Mouse (Mus musculus): ENCODE results near the gene Utrn. TPM values are rescaled to one million over a fixed set of nuclear protein-coding genes. Genes with fewer than 3 reads are reported as not detected.

Utrn gene
- total and polyA plus RNA-seq, 3 experiments, result 18.8 to 68.1 (median 61.8) TPM

DNA sequence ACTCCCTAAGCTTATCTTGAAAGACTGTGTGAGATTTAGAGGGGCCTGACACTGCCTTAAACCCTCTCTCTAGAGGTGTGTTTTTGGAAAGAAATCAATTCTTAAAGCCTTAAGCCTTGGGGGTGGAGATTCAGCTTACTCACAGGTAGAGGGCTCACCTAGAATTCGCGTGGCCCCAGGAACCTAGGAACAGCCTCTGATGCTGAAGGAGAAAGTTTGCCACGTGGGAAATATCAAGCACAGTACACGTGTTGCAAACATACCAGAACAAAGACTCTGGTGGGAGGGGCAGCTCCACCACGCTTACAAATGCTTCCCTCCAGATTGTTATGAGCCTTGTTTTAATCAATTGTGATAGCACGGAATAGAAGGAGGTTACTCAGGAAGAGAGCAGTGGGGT lies 96.0 kb downstream of the Utrn start:
- H3K27ac ChIP-seq, result no peak overlapping the region
- H3K9ac ChIP-seq (ENCODE audit: low read depth, low read length), result no peak overlapping the region
- no peaks in the 10 kb centered on the region for H3K27me3 ChIP-seq (ENCODE audit: control insufficient read depth, insufficient read depth, low read length)
- no peak overlapping the region for H3K4me3 ChIP-seq
- intact Hi-C loops (cut with DNase I), result no loop called here
- H3K36me3 ChIP-seq (ENCODE audit: control insufficient read depth, insufficient read depth, low read length), result peaks cover 2% of the 10 kb centered on the region
- 19% methylated on average over 6 of the region's 6 CpGs for WGBS
- TF ChIP-seq CTCF (IDR thresholded peaks at IDR 0.05) (no peak), POLR2A (IDR thresholded peaks at IDR 0.05; ENCODE audit: insufficient read depth, low read depth, low read length) (no peak), EP300 (IDR thresholded peaks at IDR 0.05; ENCODE audit: insufficient read depth, low read depth, low read length) (no peak)
- H3K79me2 ChIP-seq (replicated peaks; ENCODE audit: control insufficient read depth, insufficient read depth, low read length), result peaks cover 11% of the 10 kb centered on the region
- peaks cover 4% of the 10 kb centered on the region; the same call in 1 of the 2 replicates for H3K4me1 ChIP-seq (ENCODE audit: control insufficient read depth, insufficient read depth, low read length)
- no peak for DNase-seq

- Histone ChIP-seq H3K27ac (no peak overlapping the region), H3K4me1 (ENCODE audit: control insufficient read depth, insufficient read depth, low read length) (peaks cover 4% of the 10 kb centered on the region; the same call in 1 of the 2 replicates), H3K4me3 (no peak overlapping the region), H3K9ac (ENCODE audit: low read depth, low read length) (no peak overlapping the region), H3K79me2 (replicated peaks; ENCODE audit: control insufficient read depth, insufficient read depth, low read length) (peaks cover 8% of the 10 kb centered on the region), H3K27me3 (ENCODE audit: control insufficient read depth, insufficient read depth, low read length) (no peaks in the 10 kb centered on the region), H3K36me3 (ENCODE audit: control insufficient read depth, insufficient read depth, low read length) (peaks cover 2% of the 10 kb centered on the region)
- 82% methylated on average over 2 of the region's 2 CpGs for WGBS
- no peak for TF ChIP-seq CTCF (IDR thresholded peaks at IDR 0.05)
- no peak for TF ChIP-seq POLR2A (IDR thresholded peaks at IDR 0.05; ENCODE audit: insufficient read depth, low read depth, low read length)
- no peak for TF ChIP-seq EP300 (IDR thresholded peaks at IDR 0.05; ENCODE audit: insufficient read depth, low read depth, low read length)
- intact Hi-C loops (cut with DNase I), result no loop called here
- DNase-seq, result no peak
Measured at GRCm38 (mm10) chr10:12771511-12771910, 97.7 kb downstream of the Utrn start.

DNA sequence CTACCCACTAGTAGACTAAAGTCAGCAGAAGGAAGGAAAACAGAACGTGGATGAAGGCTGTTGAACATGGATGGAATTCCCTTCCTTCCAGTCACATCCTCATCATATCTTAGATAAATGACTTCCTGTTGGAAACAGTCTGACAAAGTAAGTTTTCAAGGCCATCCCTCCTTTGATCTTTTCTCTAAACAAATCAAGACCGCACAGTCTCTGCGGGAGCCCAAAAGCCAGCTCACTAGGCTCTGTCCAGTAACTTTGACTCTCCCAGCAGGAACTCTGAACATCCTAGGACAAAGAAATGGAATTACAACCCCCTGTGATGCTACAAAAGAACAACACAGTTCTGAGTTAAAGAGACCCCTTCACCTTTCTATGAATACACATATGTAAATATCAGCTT lies 106.5 kb downstream of the Utrn start:
- no peak for TF ChIP-seq POLR2A (IDR thresholded peaks at IDR 0.05; ENCODE audit: insufficient read depth, low read depth, low read length)
- no peak for TF ChIP-seq EP300 (IDR thresholded peaks at IDR 0.05; ENCODE audit: insufficient read depth, low read depth, low read length)
- TF ChIP-seq CTCF (IDR thresholded peaks at IDR 0.05), result no peak
- Histone ChIP-seq H3K27me3 (ENCODE audit: control insufficient read depth, insufficient read depth, low read length) (no peaks in the 10 kb centered on the region), H3K79me2 (replicated peaks; ENCODE audit: control insufficient read depth, insufficient read depth, low read length) (no peaks in the 10 kb centered on the region; the same call in 1 of the 2 replicates), H3K36me3 (ENCODE audit: control insufficient read depth, insufficient read depth, low read length) (peaks cover 5% of the 10 kb centered on the region), H3K27ac (no peak overlapping the region), H3K9ac (ENCODE audit: low read depth, low read length) (no peak overlapping the region), H3K4me3 (no peak overlapping the region), H3K4me1 (ENCODE audit: control insufficient read depth, insufficient read depth, low read length) (peaks cover 4% of the 10 kb centered on the region)
- WGBS, result 71% methylated on average over 3 of the region's 3 CpGs
- DNase-seq, result no peak
- intact Hi-C loops (cut with DNase I), result no loop called here

DNA sequence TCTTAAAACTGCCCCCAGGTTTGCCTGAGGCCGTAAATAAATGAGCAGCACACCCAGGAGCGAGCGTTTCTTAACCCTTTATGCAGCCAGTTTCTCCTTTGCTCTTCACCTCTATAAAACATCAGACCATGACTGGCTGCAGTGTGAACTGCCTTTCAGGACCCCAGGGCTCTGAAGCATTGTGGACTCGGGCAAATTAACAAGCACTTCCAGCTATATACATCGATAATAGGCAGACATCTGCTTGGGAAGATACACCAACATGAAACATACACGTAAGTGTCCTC lies 110.5 kb downstream of the Utrn start:
- Histone ChIP-seq H3K4me1 (ENCODE audit: control insufficient read depth, insufficient read depth, low read length) (peaks cover 5% of the 10 kb centered on the region), H3K4me3 (no peak overlapping the region), H3K36me3 (ENCODE audit: control insufficient read depth, insufficient read depth, low read length) (peaks cover 7% of the 10 kb centered on the region), H3K9ac (ENCODE audit: low read depth, low read length) (no peak overlapping the region), H3K27ac (no peak overlapping the region), H3K79me2 (replicated peaks; ENCODE audit: control insufficient read depth, insufficient read depth, low read length) (peaks cover under 1% of the 10 kb centered on the region; the same call in 1 of the 2 replicates), H3K27me3 (ENCODE audit: control insufficient read depth, insufficient read depth, low read length) (no peaks in the 10 kb centered on the region)
- intact Hi-C loops (cut with DNase I), result no loop called here
- 71% methylated on average over 6 of the region's 6 CpGs for WGBS
- DNase-seq, result no peak
- TF ChIP-seq CTCF (IDR thresholded peaks at IDR 0.05) (no peak), POLR2A (IDR thresholded peaks at IDR 0.05; ENCODE audit: insufficient read depth, low read depth, low read length) (no peak), EP300 (IDR thresholded peaks at IDR 0.05; ENCODE audit: insufficient read depth, low read depth, low read length) (no peak)

- 33% methylated on average over 5 of the region's 5 CpGs for WGBS
- no peak overlapping the region for H3K9ac ChIP-seq (ENCODE audit: low read depth, low read length)
- peaks cover 7% of the 10 kb centered on the region for H3K36me3 ChIP-seq (ENCODE audit: control insufficient read depth, insufficient read depth, low read length)
- peak; percentile 73 to 79 for DNase-seq
- peaks cover 5% of the 10 kb centered on the region for H3K4me1 ChIP-seq (ENCODE audit: control insufficient read depth, insufficient read depth, low read length)
- no peaks in the 10 kb centered on the region for H3K27me3 ChIP-seq (ENCODE audit: control insufficient read depth, insufficient read depth, low read length)
- H3K79me2 ChIP-seq (replicated peaks; ENCODE audit: control insufficient read depth, insufficient read depth, low read length), result peaks cover 2% of the 10 kb centered on the region; the same call in 1 of the 2 replicates
- 0 out of 2 replicates have a peak, but pooled peaks have one; percentile 17 for TF ChIP-seq EP300 (IDR thresholded peaks at IDR 0.05; ENCODE audit: insufficient read depth, low read depth, low read length)
- TF ChIP-seq CTCF (IDR thresholded peaks at IDR 0.05), result no peak
- no peak overlapping the region for H3K4me3 ChIP-seq
- no peak overlapping the region for H3K27ac ChIP-seq
- intact Hi-C loops (cut with DNase I), result no loop called here
Measured at GRCm38 (mm10) chr10:12757943-12758701, 111.0 kb downstream of the Utrn start.

GRCm38 (mm10) chr10:12756692-12757091 lies 112.5 kb downstream of the Utrn start:
- H3K79me2 ChIP-seq (replicated peaks; ENCODE audit: control insufficient read depth, insufficient read depth, low read length), result peaks cover 2% of the 10 kb centered on the region; the same call in 1 of the 2 replicates
- H3K27me3 ChIP-seq (ENCODE audit: control insufficient read depth, insufficient read depth, low read length), result no peaks in the 10 kb centered on the region
- TF ChIP-seq POLR2A (IDR thresholded peaks at IDR 0.05; ENCODE audit: insufficient read depth, low read depth, low read length) (no peak), CTCF (IDR thresholded peaks at IDR 0.05) (no peak), EP300 (IDR thresholded peaks at IDR 0.05; ENCODE audit: insufficient read depth, low read depth, low read length) (no peak)
- WGBS, result 88% methylated on average over 4 of the region's 4 CpGs
- no peak overlapping the region for H3K27ac ChIP-seq
- H3K36me3 ChIP-seq (ENCODE audit: control insufficient read depth, insufficient read depth, low read length), result peaks cover 7% of the 10 kb centered on the region
- H3K9ac ChIP-seq (ENCODE audit: low read depth, low read length), result no peak overlapping the region
- H3K4me3 ChIP-seq, result no peak overlapping the region
- peaks cover 5% of the 10 kb centered on the region for H3K4me1 ChIP-seq (ENCODE audit: control insufficient read depth, insufficient read depth, low read length)
- intact Hi-C loops (cut with DNase I), result no loop called here
- no peak for DNase-seq
